Mouse (Mus musculus): ENCODE results near the gene Ccdc153. TPM values are rescaled to one million over a fixed set of nuclear protein-coding genes. Genes with fewer than 3 reads are reported as not detected.

Ccdc153 gene
- polyA plus RNA-seq (2014; fragmentation: Nextera tagmentation; extraction: Ambion mirVana), result not detected in 2 replicates

- Histone ChIP-seq H3K4me1 (replicated peaks; ENCODE audit: control insufficient read depth, insufficient read depth, low read length) (0 out of 2 replicates have a peak, but pooled peaks cover 3% of the 10 kb centered on the region), H3K36me3 (ENCODE audit: control insufficient read depth, insufficient read depth, low read length) (no peaks in the 10 kb centered on the region), H3K9ac (ENCODE audit: low read length) (no peak within 1 kb of the TSS), H3K27me3 (replicated peaks; ENCODE audit: control insufficient read depth, insufficient read depth, low read length) (no peaks in the 10 kb centered on the region), H3K4me2 (ENCODE audit: low read length) (no peak within 1 kb of the TSS), H3K27ac (ENCODE audit: low read depth) (no peak within 1 kb of the TSS), H3K9me3 (ENCODE audit: control insufficient read depth, low read length) (no peaks in the 10 kb centered on the region), H3K4me3 (ENCODE audit: low read depth, low read length) (no peak within 1 kb of the TSS)
- 43% methylated on average over 2 of the region's 2 CpGs for WGBS
- ATAC-seq (replicated peaks; ENCODE audit: low FRiP score, low TSS enrichment, low read depth), result no peak
- DNase-seq (ENCODE audit: low spot score), result no peak
Observed at GRCm38 (mm10) chr9:44240399-44240798, at the start of gene Ccdc153. Ccdc153 (plus strand) TSS chr9:44240676.

GRCm38 (mm10) chr9:44191166-44191565, 49.3 kb upstream of the Ccdc153 start:
- no peaks in the 10 kb centered on the region for H3K27me3 ChIP-seq (replicated peaks; ENCODE audit: control insufficient read depth, insufficient read depth, low read length)
- no peaks in the 10 kb centered on the region; the same call in 1 of the 2 replicates for H3K36me3 ChIP-seq (ENCODE audit: control insufficient read depth, insufficient read depth, low read length)
- DNase-seq (ENCODE audit: low spot score), result no peak
- H3K27ac ChIP-seq (ENCODE audit: low read depth), result no peak overlapping the region
- no peaks in the 10 kb centered on the region for H3K9me3 ChIP-seq (ENCODE audit: control insufficient read depth, low read length)
- no peaks in the 10 kb centered on the region for H3K4me1 ChIP-seq (replicated peaks; ENCODE audit: control insufficient read depth, insufficient read depth, low read length)
- H3K4me3 ChIP-seq (ENCODE audit: low read depth, low read length), result no peak overlapping the region
- H3K9ac ChIP-seq (ENCODE audit: low read length), result no peak overlapping the region
- WGBS, result 75% methylated on average over 3 of the region's 3 CpGs
- no peak overlapping the region for H3K4me2 ChIP-seq (ENCODE audit: low read length)
- ATAC-seq (replicated peaks; ENCODE audit: low FRiP score, low TSS enrichment, low read depth), result no peak

- H3K4me3 ChIP-seq (ENCODE audit: low read depth, low read length), result no peak overlapping the region
- no peak overlapping the region for H3K9ac ChIP-seq (ENCODE audit: low read length)
- peaks cover 3% of the 10 kb centered on the region; the same call in 1 of the 2 replicates for H3K36me3 ChIP-seq (ENCODE audit: control insufficient read depth, insufficient read depth, low read length)
- ATAC-seq (replicated peaks; ENCODE audit: low FRiP score, low TSS enrichment, low read depth) (no peak), DNase-seq (ENCODE audit: low spot score) (no peak)
- H3K4me1 ChIP-seq (replicated peaks; ENCODE audit: control insufficient read depth, insufficient read depth, low read length), result no peaks in the 10 kb centered on the region
- WGBS, result 84% methylated on average over 3 of the region's 3 CpGs
- H3K27me3 ChIP-seq (replicated peaks; ENCODE audit: control insufficient read depth, insufficient read depth, low read length), result no peaks in the 10 kb centered on the region
- H3K4me2 ChIP-seq (ENCODE audit: low read length), result no peak overlapping the region
- H3K27ac ChIP-seq (ENCODE audit: low read depth), result no peak overlapping the region
- H3K9me3 ChIP-seq (ENCODE audit: control insufficient read depth, low read length), result no peaks in the 10 kb centered on the region
Observed at GRCm38 (mm10) chr9:44192312-44192711, 48.2 kb upstream of the Ccdc153 start.

DNA sequence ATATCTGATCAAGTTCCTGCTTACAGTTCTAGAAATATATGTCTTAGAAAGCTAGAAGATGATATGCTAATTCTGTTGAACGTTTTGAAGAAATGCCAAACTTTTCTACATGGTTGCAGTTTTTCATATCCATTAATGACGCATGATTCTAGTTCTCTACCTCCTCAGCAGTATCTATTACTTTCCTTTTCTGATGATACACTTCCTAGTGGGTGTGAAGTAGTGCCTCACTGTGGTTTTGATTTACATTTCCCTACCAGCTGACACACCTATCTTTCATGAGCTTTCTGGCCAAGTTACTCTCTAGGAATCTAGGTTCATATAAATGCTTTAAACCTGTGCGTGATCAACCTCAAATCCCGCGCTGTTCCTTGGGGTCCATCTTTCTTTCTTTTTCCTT, 47.7 kb upstream of the Ccdc153 start:
- Histone ChIP-seq H3K36me3 (ENCODE audit: control insufficient read depth, insufficient read depth, low read length) (peaks cover 8% of the 10 kb centered on the region), H3K9ac (ENCODE audit: low read length) (no peak overlapping the region), H3K4me2 (ENCODE audit: low read length) (no peak overlapping the region), H3K4me1 (replicated peaks; ENCODE audit: control insufficient read depth, insufficient read depth, low read length) (no peaks in the 10 kb centered on the region), H3K4me3 (ENCODE audit: low read depth, low read length) (no peak overlapping the region), H3K27me3 (replicated peaks; ENCODE audit: control insufficient read depth, insufficient read depth, low read length) (no peaks in the 10 kb centered on the region), H3K9me3 (ENCODE audit: control insufficient read depth, low read length) (no peaks in the 10 kb centered on the region), H3K27ac (ENCODE audit: low read depth) (no peak overlapping the region)
- ATAC-seq (replicated peaks; ENCODE audit: low FRiP score, low TSS enrichment, low read depth) (no peak), DNase-seq (ENCODE audit: low spot score) (no peak)
- 95% methylated on average over 5 of the region's 5 CpGs for WGBS

DNA sequence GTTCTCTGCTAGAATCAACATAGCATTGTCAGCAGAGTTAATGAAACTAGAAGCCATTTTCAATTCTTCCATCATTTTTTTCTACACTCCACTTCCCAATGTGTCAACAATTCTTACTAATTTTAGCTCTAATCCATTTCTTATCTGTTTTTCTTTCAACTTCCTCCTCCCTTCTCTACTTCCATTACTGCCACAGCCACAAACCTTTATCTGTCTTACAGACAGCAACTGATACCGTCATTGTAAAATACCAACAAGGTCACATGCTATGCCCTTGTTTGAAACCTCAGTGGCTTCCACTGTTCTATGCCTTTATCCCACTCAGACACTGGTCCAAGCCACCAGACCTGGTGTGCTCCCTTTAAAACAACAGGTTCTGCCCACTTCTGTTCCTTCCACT, 46.5 kb upstream of the Ccdc153 start:
- Histone ChIP-seq H3K4me2 (ENCODE audit: low read length) (no peak overlapping the region), H3K27me3 (replicated peaks; ENCODE audit: control insufficient read depth, insufficient read depth, low read length) (no peaks in the 10 kb centered on the region), H3K9ac (ENCODE audit: low read length) (no peak overlapping the region), H3K27ac (ENCODE audit: low read depth) (no peak overlapping the region), H3K9me3 (ENCODE audit: control insufficient read depth, low read length) (no peaks in the 10 kb centered on the region), H3K4me1 (replicated peaks; ENCODE audit: control insufficient read depth, insufficient read depth, low read length) (no peaks in the 10 kb centered on the region), H3K4me3 (ENCODE audit: low read depth, low read length) (no peak overlapping the region), H3K36me3 (ENCODE audit: control insufficient read depth, insufficient read depth, low read length) (peaks cover 18% of the 10 kb centered on the region)
- no peak for DNase-seq (ENCODE audit: low spot score)
- no peak for ATAC-seq (replicated peaks; ENCODE audit: low FRiP score, low TSS enrichment, low read depth)
- WGBS, result 62% methylated on average over 1 of the region's 1 CpGs

DNA sequence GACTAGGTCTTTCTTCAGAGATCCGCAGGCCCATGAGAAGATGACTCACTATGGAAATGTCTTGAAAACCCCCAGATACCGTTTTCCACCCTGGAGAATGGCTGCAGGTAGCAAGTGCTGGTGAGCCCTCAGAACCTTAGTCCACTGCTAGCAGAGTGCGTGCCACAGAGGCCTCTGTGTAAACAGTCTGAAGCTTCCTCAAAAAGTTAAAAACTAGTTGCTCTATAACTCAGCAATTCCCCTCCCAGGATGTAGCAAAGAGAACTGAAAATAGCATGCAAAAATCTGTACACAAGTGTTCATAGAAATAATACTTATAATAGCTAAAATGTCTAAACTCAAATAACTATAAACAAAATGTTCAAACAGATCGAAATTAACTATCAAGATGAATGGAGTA, 44.1 kb upstream of the Ccdc153 start:
- no peak overlapping the region for H3K4me3 ChIP-seq (ENCODE audit: low read depth, low read length)
- no peak for ATAC-seq (replicated peaks; ENCODE audit: low FRiP score, low TSS enrichment, low read depth)
- H3K27ac ChIP-seq (ENCODE audit: low read depth), result no peak overlapping the region
- DNase-seq (ENCODE audit: low spot score), result no peak
- H3K4me1 ChIP-seq (replicated peaks; ENCODE audit: control insufficient read depth, insufficient read depth, low read length), result no peaks in the 10 kb centered on the region
- H3K9ac ChIP-seq (ENCODE audit: low read length), result no peak overlapping the region
- H3K27me3 ChIP-seq (replicated peaks; ENCODE audit: control insufficient read depth, insufficient read depth, low read length), result no peaks in the 10 kb centered on the region
- H3K36me3 ChIP-seq (ENCODE audit: control insufficient read depth, insufficient read depth, low read length), result peaks cover 37% of the 10 kb centered on the region
- no peaks in the 10 kb centered on the region for H3K9me3 ChIP-seq (ENCODE audit: control insufficient read depth, low read length)
- H3K4me2 ChIP-seq (ENCODE audit: low read length), result no peak overlapping the region
- WGBS, result 89% methylated on average over 4 of the region's 4 CpGs

GRCm38 (mm10) chr9:44199166-44199565, 41.3 kb upstream of the Ccdc153 start:
- Histone ChIP-seq H3K27me3 (replicated peaks; ENCODE audit: control insufficient read depth, insufficient read depth, low read length) (no peaks in the 10 kb centered on the region), H3K9ac (ENCODE audit: low read length) (no peak overlapping the region), H3K36me3 (ENCODE audit: control insufficient read depth, insufficient read depth, low read length) (peaks cover 37% of the 10 kb centered on the region), H3K27ac (ENCODE audit: low read depth) (no peak overlapping the region), H3K4me1 (replicated peaks; ENCODE audit: control insufficient read depth, insufficient read depth, low read length) (no peaks in the 10 kb centered on the region), H3K4me2 (ENCODE audit: low read length) (no peak overlapping the region), H3K9me3 (ENCODE audit: control insufficient read depth, low read length) (peaks cover 2% of the 10 kb centered on the region; the same call in 1 of the 2 replicates), H3K4me3 (ENCODE audit: low read depth, low read length) (no peak overlapping the region)
- DNase-seq (ENCODE audit: low spot score), result no peak
- WGBS, result 87% methylated on average over 3 of the region's 3 CpGs
- no peak for ATAC-seq (replicated peaks; ENCODE audit: low FRiP score, low TSS enrichment, low read depth)

- ATAC-seq (replicated peaks; ENCODE audit: low FRiP score, low TSS enrichment, low read depth) (no peak), DNase-seq (ENCODE audit: low spot score) (no peak)
- Histone ChIP-seq H3K4me3 (ENCODE audit: low read depth, low read length) (no peak overlapping the region), H3K27ac (ENCODE audit: low read depth) (no peak overlapping the region), H3K36me3 (ENCODE audit: control insufficient read depth, insufficient read depth, low read length) (peaks cover 37% of the 10 kb centered on the region), H3K4me1 (replicated peaks; ENCODE audit: control insufficient read depth, insufficient read depth, low read length) (no peaks in the 10 kb centered on the region), H3K27me3 (replicated peaks; ENCODE audit: control insufficient read depth, insufficient read depth, low read length) (no peaks in the 10 kb centered on the region), H3K4me2 (ENCODE audit: low read length) (no peak overlapping the region), H3K9ac (ENCODE audit: low read length) (no peak overlapping the region), H3K9me3 (ENCODE audit: control insufficient read depth, low read length) (peaks cover 2% of the 10 kb centered on the region; the same call in 1 of the 2 replicates)
Observed at GRCm38 (mm10) chr9:44199580-44199979, 40.9 kb upstream of the Ccdc153 start.

DNA sequence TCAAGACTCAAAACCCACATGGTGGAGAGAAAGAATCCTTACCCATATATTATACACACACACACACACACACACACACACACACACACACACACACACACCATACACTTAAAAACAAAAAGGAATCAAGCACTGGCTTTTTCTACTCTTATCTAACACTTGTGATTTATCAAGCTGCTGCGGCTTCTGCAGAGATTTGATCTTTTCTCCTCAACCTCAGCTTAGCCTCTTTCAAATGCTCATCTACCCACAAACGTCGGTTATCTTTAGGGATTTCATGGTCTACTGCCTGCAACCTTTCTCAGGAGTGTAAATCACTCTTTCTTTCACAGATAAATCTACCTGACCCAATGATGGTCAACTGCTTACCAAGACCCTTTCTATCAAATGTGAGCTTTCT, 40.0 kb upstream of the Ccdc153 start:
- Histone ChIP-seq H3K4me1 (replicated peaks; ENCODE audit: control insufficient read depth, insufficient read depth, low read length) (no peaks in the 10 kb centered on the region), H3K9ac (ENCODE audit: low read length) (no peak overlapping the region), H3K4me2 (ENCODE audit: low read length) (no peak overlapping the region), H3K27ac (ENCODE audit: low read depth) (no peak overlapping the region), H3K4me3 (ENCODE audit: low read depth, low read length) (no peak overlapping the region), H3K36me3 (ENCODE audit: control insufficient read depth, insufficient read depth, low read length) (peaks cover 37% of the 10 kb centered on the region), H3K9me3 (ENCODE audit: control insufficient read depth, low read length) (peaks cover 2% of the 10 kb centered on the region; the same call in 1 of the 2 replicates), H3K27me3 (replicated peaks; ENCODE audit: control insufficient read depth, insufficient read depth, low read length) (no peaks in the 10 kb centered on the region)
- 88% methylated on average over 3 of the region's 3 CpGs for WGBS
- ATAC-seq (replicated peaks; ENCODE audit: low FRiP score, low TSS enrichment, low read depth) (no peak), DNase-seq (ENCODE audit: low spot score) (no peak)

All from intestine, embryonic 14.5 days (tissue).